Mouse (Mus musculus): ENCODE results near the gene Ptp4a2. TPM values are rescaled to one million over a fixed set of nuclear protein-coding genes. Genes with fewer than 3 reads are reported as not detected.

Ptp4a2 gene
- polyA plus RNA-seq, 1 experiment from 2014 or later = 92.4 TPM

DNA sequence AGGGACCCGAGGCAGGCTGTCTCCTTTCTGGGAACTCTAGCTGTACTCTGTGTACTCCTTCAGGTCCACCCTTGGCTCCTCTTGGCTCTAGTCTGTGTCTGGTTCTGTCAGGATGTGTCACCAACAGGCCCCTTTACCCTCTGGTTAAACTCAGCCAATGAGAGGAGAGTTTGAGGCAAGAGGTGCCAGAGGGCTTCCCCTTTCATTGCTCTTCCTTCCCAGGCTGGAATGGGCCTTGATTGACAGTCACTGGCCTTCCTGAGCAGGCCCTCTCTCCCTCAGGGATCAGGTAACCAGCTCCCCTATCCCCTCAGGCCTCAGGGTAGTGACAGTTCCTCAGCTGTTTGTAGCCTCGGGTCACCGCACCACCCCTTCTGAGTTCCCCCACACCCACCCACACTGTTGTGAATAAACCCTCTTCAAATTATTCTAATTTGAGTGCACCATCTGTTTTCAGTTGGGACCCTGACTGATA, 28.1 kb upstream of the Ptp4a2 start:
- in situ Hi-C loops (cut with MboI; ENCODE audit: low pct_unique_long_range_greater_than_20kb) = loop anchor here (5.0 to 10.0 kb wide), 2 partner anchors 78 to 139 kb away; no protein-coding TSS in a partner anchor
- ATAC-seq = no peak
- TF ChIP-seq CTCF (IDR thresholded peaks at IDR 0.05) = no peak
- no peak for DNase-seq (ENCODE audit: low read depth, low spot score)
- CTCF ChIA-PET = interaction anchor here (1.1 kb wide), 1 partner anchor 37 kb away, joined by 3 read pairs; no protein-coding TSS in a partner anchor
- POLR2A ChIA-PET = no interaction called here
- no peaks in the 10 kb centered on the region for H3K27me3 ChIP-seq

DNA sequence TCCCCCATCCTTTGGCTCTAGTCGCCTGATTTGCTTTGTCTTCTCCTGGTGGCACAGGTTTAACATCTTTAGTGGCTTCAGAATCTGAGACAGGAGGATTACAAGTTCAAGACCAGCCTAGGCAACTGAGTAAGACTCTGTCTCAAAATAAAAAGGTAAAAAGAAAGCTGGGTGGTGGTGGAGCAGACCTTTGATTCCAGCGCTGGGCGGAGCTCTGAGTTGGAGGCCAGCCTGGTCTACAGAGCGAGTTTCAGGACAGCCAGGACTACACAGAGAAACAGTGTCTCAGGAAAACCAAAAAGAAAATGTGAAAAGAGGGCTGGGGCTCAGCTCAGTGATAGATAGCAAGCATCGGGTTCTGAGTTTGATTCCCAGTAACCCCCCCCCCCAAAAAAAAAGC, 27.5 kb upstream of the Ptp4a2 start:
- CTCF ChIA-PET = no interaction called here
- DNase-seq (ENCODE audit: low read depth, low spot score) (no peak), ATAC-seq (no peak)
- POLR2A ChIA-PET = no interaction called here
- in situ Hi-C loops (cut with MboI; ENCODE audit: low pct_unique_long_range_greater_than_20kb) = loop anchor here (5.0 to 10.0 kb wide), 2 partner anchors 79 to 139 kb away; no protein-coding TSS in a partner anchor
- TF ChIP-seq CTCF (IDR thresholded peaks at IDR 0.05) = no peak
- H3K27me3 ChIP-seq = no peaks in the 10 kb centered on the region

DNA sequence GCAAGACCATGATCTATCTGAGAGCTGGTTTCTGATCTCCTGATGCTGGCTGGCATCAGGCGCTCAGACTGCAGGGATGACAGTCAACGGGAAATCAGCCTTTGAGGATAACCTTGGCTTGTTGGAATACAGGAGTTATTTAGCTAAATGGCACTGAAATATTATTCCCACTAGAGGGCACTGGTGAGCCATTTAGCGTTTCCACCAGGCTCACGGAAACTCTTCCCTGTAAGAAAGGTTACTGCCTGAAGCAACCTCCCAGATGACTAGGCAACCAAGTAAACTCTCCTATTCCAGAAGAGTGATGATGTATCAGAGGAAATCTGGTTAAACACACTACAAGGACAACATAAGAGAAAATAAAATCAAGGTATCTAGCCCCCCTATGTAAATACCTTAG, 25.8 kb upstream of the Ptp4a2 start:
- H3K27me3 ChIP-seq = no peaks in the 10 kb centered on the region
- ChIA-PET POLR2A (interaction anchor here (0.8 kb wide), 2 partner anchors 139 to 388 kb away, joined by 5 to 6 read pairs; no protein-coding TSS in a partner anchor), CTCF (interaction anchor here (0.8 to 1.4 kb wide), 5 partner anchors 10 to 150 kb away, joined by 3 to 5 read pairs (median 3); partner anchors contain the start of gene Spocd1)
- TF ChIP-seq CTCF (IDR thresholded peaks at IDR 0.05) = peak; percentile 62
- DNase-seq (ENCODE audit: low read depth, low spot score) = peak; percentile 56
- in situ Hi-C loops (cut with MboI; ENCODE audit: low pct_unique_long_range_greater_than_20kb) = loop anchor here (5.0 to 10.0 kb wide), 2 partner anchors 57 to 80 kb away; no protein-coding TSS in a partner anchor
- peak; percentile 51 for ATAC-seq

DNA sequence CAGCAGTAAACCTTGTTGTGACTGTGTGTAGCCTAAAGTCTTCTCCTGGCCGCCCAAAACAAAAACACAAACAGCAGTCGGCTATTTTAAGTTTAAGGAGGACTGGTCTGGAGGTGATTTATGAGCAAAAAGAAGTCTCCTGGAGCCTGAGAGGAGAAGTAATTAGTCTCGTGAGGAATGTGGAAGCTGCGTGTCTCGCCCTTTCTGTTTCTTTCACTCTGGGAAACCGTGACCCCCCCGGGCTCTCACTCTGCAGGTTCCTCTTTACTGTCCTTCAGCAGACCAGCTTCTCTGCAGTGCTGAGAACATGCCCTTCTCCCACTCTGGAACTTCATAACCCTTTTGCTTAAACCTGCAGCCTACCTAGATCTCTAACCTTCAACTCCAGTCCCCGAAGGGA, 22.3 kb upstream of the Ptp4a2 start:
- DNase-seq (ENCODE audit: low read depth, low spot score) (no peak), ATAC-seq (no peak)
- ChIA-PET CTCF (no interaction called here), POLR2A (no interaction called here)
- no peak for TF ChIP-seq CTCF (IDR thresholded peaks at IDR 0.05)
- in situ Hi-C loops (cut with MboI; ENCODE audit: low pct_unique_long_range_greater_than_20kb) = loop anchor here (5.0 to 10.0 kb wide), 2 partner anchors 54 to 84 kb away; no protein-coding TSS in a partner anchor
- no peaks in the 10 kb centered on the region for H3K27me3 ChIP-seq

DNA sequence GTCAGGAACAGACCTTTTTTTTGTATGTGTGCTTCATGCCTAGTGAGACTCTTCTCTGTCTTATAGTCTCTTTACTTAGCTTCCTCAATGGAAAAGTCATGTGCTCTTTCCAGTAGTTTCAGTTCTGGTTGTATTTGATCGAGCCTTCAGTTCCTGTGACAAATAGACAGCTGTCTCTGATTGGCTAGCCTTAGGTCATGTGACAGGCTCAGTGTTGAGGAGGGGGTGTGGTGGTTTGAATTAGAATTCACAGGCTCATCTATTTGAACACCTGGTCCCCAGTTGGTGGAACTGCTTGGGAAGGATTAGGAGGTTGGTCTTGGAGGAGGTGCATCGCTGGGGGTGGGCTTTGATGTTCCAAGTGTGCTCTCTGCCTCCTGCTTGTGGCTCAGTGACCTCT, 21.4 kb upstream of the Ptp4a2 start:
- TF ChIP-seq CTCF (IDR thresholded peaks at IDR 0.05) = no peak
- ChIA-PET POLR2A (no interaction called here), CTCF (no interaction called here)
- no peaks in the 10 kb centered on the region for H3K27me3 ChIP-seq
- in situ Hi-C loops (cut with MboI; ENCODE audit: low pct_unique_long_range_greater_than_20kb) = loop anchor here (5.0 to 10.0 kb wide), 2 partner anchors 53 to 85 kb away; no protein-coding TSS in a partner anchor
- DNase-seq (ENCODE audit: low read depth, low spot score) = no peak
- ATAC-seq = no peak

DNA sequence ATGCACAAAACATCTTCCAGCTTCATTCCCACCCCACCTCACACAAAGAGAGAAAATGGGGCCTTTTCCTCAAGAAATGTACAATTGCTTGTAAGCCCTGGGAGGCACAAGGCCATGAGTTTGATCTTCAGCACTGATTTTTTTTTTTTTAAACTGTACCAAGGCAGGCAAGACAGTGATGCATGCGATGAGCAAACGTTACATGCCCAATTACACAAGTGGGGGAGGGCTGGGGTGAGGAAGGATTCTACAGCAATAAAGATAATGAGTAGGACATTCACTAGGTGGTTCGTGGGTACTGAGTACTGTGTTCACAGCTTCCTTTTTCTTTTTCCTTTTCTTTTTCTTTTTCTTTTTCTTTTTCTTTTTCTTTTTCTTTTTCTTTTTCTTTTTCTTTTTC, 20.5 kb upstream of the Ptp4a2 start:
- no peak for DNase-seq (ENCODE audit: low read depth, low spot score)
- H3K27me3 ChIP-seq = no peaks in the 10 kb centered on the region
- TF ChIP-seq CTCF (IDR thresholded peaks at IDR 0.05) = no peak
- ChIA-PET POLR2A (interaction anchor here (0.6 kb wide), 1 partner anchor 196 kb away, joined by 3 read pairs; no protein-coding TSS in a partner anchor), CTCF (no interaction called here)
- in situ Hi-C loops (cut with MboI; ENCODE audit: low pct_unique_long_range_greater_than_20kb) = no loop called here
- no peak for ATAC-seq

DNA sequence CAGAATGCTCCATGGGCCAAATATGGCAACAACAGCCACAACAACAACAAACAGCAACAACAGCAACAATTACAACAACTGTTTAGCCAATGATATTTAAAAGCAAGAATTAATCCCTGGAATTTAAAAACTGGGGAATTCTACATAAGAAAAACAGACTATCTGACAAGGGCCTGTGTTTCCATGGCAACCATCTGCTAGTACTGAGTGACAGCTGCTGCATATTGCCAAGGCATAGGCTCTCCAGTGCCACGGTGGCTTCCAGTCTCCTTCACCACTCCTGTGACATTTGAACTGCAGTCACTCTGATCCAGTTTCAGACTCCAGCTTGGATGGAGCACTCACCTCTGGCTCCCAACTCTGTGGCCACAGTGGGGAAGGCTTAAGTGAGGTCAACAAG, 19.6 kb upstream of the Ptp4a2 start:
- ChIA-PET CTCF (no interaction called here), POLR2A (no interaction called here)
- no peaks in the 10 kb centered on the region for H3K27me3 ChIP-seq
- no peak for TF ChIP-seq CTCF (IDR thresholded peaks at IDR 0.05)
- in situ Hi-C loops (cut with MboI; ENCODE audit: low pct_unique_long_range_greater_than_20kb) = no loop called here
- no peak for ATAC-seq
- DNase-seq (ENCODE audit: low read depth, low spot score) = no peak

DNA sequence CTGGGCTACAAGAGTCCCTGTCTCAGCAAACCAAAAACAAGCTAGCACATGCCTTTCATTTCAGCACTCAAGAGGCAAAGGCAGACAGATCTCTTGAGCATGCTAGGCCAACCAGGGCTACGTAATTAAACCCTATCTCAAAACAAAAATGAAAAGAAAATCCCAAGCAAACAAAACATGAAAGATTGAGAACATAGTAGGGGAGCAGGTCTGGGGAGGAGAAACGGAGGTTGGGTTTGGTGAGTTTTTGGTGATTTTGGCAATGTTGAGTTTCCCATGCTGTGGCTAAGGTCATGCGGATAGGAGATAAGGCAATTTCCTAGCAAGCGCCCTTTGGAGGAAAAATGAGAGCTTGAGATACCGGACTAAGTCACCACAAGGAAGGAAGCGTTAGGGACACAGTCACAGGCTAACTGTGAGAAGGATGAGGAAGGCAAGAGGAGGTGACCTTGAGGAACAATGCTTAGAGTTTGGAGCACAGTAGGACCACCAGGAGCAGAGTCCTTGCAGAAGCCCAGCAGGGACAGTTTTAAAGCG, 18.3 kb upstream of the Ptp4a2 start:
- TF ChIP-seq CTCF (IDR thresholded peaks at IDR 0.05) = no peak
- ChIA-PET POLR2A (no interaction called here), CTCF (interaction anchor here (1.2 kb wide), 1 partner anchor 29 kb away, joined by 3 read pairs; no protein-coding TSS in a partner anchor)
- no peaks in the 10 kb centered on the region for H3K27me3 ChIP-seq
- in situ Hi-C loops (cut with MboI; ENCODE audit: low pct_unique_long_range_greater_than_20kb) = no loop called here
- ATAC-seq = no peak
- DNase-seq (ENCODE audit: low read depth, low spot score) = no peak

DNA sequence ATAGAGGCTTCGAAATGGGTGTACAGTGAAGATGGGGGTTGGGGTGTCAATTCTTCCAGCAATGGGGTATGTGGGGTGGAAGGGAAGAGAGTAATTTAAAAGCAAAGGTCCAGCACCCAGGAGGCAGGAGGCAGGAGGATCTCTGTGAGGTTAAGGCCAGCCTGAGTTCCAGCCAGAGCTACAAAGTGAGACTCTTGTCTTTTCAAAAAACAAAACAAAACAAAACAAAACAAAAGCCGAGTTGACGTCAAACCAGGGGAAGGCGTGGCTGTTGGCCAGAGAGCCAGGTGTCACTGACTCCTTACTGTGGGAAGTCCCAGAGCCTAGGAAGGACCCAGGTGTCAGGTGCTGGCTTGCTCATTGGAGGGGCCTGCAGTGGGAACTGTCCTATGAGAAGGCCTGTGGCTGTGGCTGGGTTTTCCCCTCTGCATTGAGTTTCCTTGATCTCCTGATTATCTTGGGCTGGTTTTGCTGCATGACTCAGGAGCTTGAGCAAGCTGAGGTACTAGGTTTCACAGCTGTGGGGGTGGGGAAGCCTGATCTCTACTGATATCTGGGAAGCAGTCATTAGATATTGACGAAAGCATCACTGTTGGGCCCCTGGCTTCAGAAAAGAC, 17.2 kb upstream of the Ptp4a2 start:
- ChIA-PET CTCF (no interaction called here), POLR2A (interaction anchor here (0.6 kb wide), 1 partner anchor 135 kb away, joined by 3 read pairs; no protein-coding TSS in a partner anchor)
- TF ChIP-seq CTCF (IDR thresholded peaks at IDR 0.05) = no peak
- ATAC-seq (no peak), DNase-seq (ENCODE audit: low read depth, low spot score) (no peak)
- H3K27me3 ChIP-seq = no peaks in the 10 kb centered on the region
- in situ Hi-C loops (cut with MboI; ENCODE audit: low pct_unique_long_range_greater_than_20kb) = no loop called here

DNA sequence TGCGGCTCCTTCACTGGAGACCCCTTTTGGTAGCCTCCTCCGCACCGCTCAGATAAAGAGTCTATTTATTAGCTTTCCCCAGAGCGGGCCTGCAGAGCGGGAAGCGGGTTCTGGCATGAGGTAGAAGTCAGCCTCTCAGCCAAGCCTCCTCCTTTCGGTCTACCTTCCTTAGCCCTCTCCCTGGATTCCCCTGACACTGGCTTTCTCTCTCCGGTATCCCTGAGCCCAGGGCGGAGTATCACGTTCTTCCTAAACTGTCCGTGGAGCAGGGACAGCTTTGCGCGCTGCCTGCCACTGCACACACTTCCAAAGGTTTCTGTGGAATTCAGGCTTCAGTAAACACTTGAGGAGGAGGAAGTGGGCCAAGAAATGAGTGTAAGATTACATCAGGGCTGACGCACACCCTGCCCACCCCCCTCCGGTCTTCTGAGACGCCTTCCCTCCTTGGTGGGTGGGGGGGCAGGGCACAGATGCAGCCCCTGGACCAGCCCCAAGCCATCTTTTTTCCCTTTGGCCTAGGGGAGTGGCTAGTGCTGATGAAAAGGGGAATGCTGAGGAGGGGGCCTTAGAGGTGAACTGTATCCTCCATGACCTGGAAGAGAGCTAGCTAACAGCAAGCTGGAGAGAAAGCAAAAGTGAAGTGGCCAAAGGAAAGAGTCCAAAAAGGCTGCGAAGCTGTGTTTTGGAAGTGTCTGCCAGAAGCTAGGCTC, 15.7 kb upstream of the Ptp4a2 start:
- no peak for DNase-seq (ENCODE audit: low read depth, low spot score)
- H3K27me3 ChIP-seq = no peaks in the 10 kb centered on the region
- ATAC-seq = no peak
- ChIA-PET POLR2A (no interaction called here), CTCF (interaction anchor here (1.4 kb wide), 1 partner anchor 10 kb away, joined by 4 read pairs; no protein-coding TSS in a partner anchor)
- in situ Hi-C loops (cut with MboI; ENCODE audit: low pct_unique_long_range_greater_than_20kb) = no loop called here
- no peak for TF ChIP-seq CTCF (IDR thresholded peaks at IDR 0.05)
